Mouse (Mus musculus) liver, embryonic 11.5 days (tissue): Measurements from ENCODE around the gene Nkpd1. TPM values are rescaled to one million over a fixed set of nuclear protein-coding genes. Genes with fewer than 3 reads are reported as not detected.
"Not testable (repeated sequence)": the region's sequence is repeated elsewhere in the genome, so short reads cannot be mapped to it uniquely, and the experiment has no call there.

Source experiments
- ATAC-seq: fragments of 200-750 bp; cut with Nextera tagmentation; replicated peaks from 2 replicates; pipeline ENCODE4 v1.8.0; 2017; ENCODE audit warnings: moderate number of reproducible peaks, mild to moderate bottlenecking, moderate TSS enrichment, moderate library complexity; ENCODE audit not compliant: low FRiP score
- DNase-seq: peaks from one replicate; pipeline ENCODE4 v3.0.0-alpha.2; 2017; ENCODE audit warnings: low spot score
- H3K27ac ChIP-seq: fragments of 300-500 bp; sonication (generic); 2 replicates; pipeline ENCODE4 v1.5.1; 2014; ENCODE audit warnings: mild to moderate bottlenecking, low read depth, low read length, control low read depth
- H3K27me3 ChIP-seq: fragments of 300-500 bp; sonication (generic); replicated peaks from 2 replicates; pipeline ENCODE4 v1.6.1; 2014; ENCODE audit warnings: low read length, mixed read lengths; ENCODE audit not compliant: control insufficient read depth, insufficient read depth
- H3K36me3 ChIP-seq: fragments of 300-500 bp; sonication (generic); 2 replicates; pipeline ENCODE4 v1.6.1; 2014; ENCODE audit warnings: mild to moderate bottlenecking, low read length, moderate library complexity, mixed read lengths; ENCODE audit not compliant: control insufficient read depth, insufficient read depth
- H3K4me1 ChIP-seq: fragments of 300-500 bp; sonication (generic); replicated peaks from 2 replicates; pipeline ENCODE4 v1.6.1; 2014; ENCODE audit warnings: low read length, mixed read lengths; ENCODE audit not compliant: control insufficient read depth, insufficient read depth
- H3K4me2 ChIP-seq: fragments of 300-500 bp; sonication (generic); 2 replicates; pipeline ENCODE4 v1.6.1; 2014; ENCODE audit warnings: mild to moderate bottlenecking, control low read depth, moderate library complexity
- H3K4me3 ChIP-seq: fragments of 300-500 bp; sonication (generic); 2 replicates; pipeline ENCODE4 v1.5.1; 2014; ENCODE audit warnings: low read depth, low read length, control low read depth
- H3K9ac ChIP-seq: fragments of 300-500 bp; sonication (generic); 2 replicates; pipeline ENCODE4 v1.6.1; 2014; ENCODE audit warnings: low read depth, low read length, control low read depth
- H3K9me3 ChIP-seq: fragments of 300-500 bp; sonication (generic); 2 replicates; pipeline ENCODE4 v1.6.1; 2016; ENCODE audit warnings: low read length, inconsistent platforms, mixed read lengths; ENCODE audit not compliant: control insufficient read depth
- WGBS: fragments of 180-500 bp; shearing (Covaris S2); extraction: QIAGEN DNeasy Blood & Tissue Kit; methylation state at CpG from one replicate; pipeline ENCODE4 v1.1.7; 2014; 5-methylcytosine and 5-hydroxymethylcytosine counted together
- polyA plus RNA-seq: library from polyadenylated mRNA; unstranded; fragments of >200 nt; fragmentation: Nextera tagmentation; extraction: Ambion mirVana; gene quantifications from 2 replicates; pipeline ENCODE4 v1.2.1, GENCODE M21; 2014

The Nkpd1 gene
- polyA plus RNA-seq, 1 experiment from 2014 or later = not detected

- 5% methylated on average over 15 of the region's 15 CpGs for WGBS
- H3K9me3 ChIP-seq = no peaks in the 10 kb centered on the region
- peak overlapping the region; percentile 52; the same call in 1 of the 2 replicates for H3K27ac ChIP-seq
- H3K27me3 ChIP-seq = no peaks in the 10 kb centered on the region
- peak overlapping the region; percentile 84 for H3K4me2 ChIP-seq
- ATAC-seq (peak; percentile 24), DNase-seq (no peak)
- H3K36me3 ChIP-seq = no peaks in the 10 kb centered on the region
- peak overlapping the region; percentile 94 for H3K9ac ChIP-seq
- peaks cover 13% of the 10 kb centered on the region; the same call in 1 of the 2 replicates for H3K4me1 ChIP-seq
- peak overlapping the region; percentile 87 for H3K4me3 ChIP-seq
These were observed 8.6 kb upstream of the Nkpd1 start for GRCm38 (mm10) chr7:19508924-19509568.

DNA sequence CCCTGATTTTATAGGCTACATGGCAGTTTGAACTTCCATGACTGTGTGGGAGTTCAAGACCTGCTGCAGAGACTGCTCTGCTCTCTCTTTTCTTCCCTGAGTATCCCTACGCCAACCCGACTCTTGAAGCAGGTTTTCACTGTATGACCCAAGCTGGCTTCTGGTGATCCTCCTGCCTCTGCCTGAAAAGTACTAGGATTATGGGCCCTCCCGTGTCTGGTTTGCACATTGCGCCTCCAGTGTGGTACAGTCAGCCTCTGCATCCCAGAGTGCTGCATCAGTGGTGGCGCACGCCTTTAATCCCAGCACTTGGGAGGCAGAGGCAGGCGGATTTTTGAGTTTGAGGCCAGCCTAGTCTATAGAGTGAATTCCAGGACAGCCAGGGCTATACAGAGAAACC is 7.9 kb upstream of the Nkpd1 start:
- Histone ChIP-seq H3K4me2 (peak overlapping the region; percentile 84), H3K9ac (no peak overlapping the region; the same call in 1 of the 2 replicates), H3K4me1 (peaks cover 13% of the 10 kb centered on the region; the same call in 1 of the 2 replicates), H3K9me3 (no peaks in the 10 kb centered on the region), H3K36me3 (peaks cover 2% of the 10 kb centered on the region; the same call in 1 of the 2 replicates), H3K27me3 (no peaks in the 10 kb centered on the region), H3K27ac (no peak overlapping the region), H3K4me3 (peak overlapping the region; percentile 87)
- 85% methylated on average over 7 of the region's 7 CpGs for WGBS
- ATAC-seq (no peak), DNase-seq (no peak)

- DNase-seq, H3K9ac ChIP-seq: not testable (repeated sequence)
These were observed 5.7 kb upstream of the Nkpd1 start for GRCm38 (mm10) chr7:19511934-19512333.

GRCm38 (mm10) chr7:19512353-19512752 is 5.3 kb upstream of the Nkpd1 start:
- 73% methylated on average over 6 of the region's 6 CpGs for WGBS

More at GRCm38 (mm10) chr7:19511934-19512333, 5.7 kb upstream of the Nkpd1 start:
- not testable (repeated sequence) for H3K4me3 ChIP-seq, H3K27me3 ChIP-seq, H3K9me3 ChIP-seq, H3K4me2 ChIP-seq, H3K36me3 ChIP-seq, H3K27ac ChIP-seq, ATAC-seq
- WGBS = 76% methylated on average over 6 of the region's 7 CpGs
- peaks cover 10% of the 10 kb centered on the region; the same call in 1 of the 2 replicates for H3K4me1 ChIP-seq

GRCm38 (mm10) chr7:19520032-19520431 is 2.4 kb downstream of the Nkpd1 start:
- Histone ChIP-seq H3K4me1 (peaks cover 30% of the 10 kb centered on the region), H3K27me3 (peaks cover 76% of the 10 kb centered on the region), H3K9ac (peak overlapping the region; percentile 53), H3K9me3 (no peaks in the 10 kb centered on the region), H3K4me3 (peak overlapping the region; percentile 37), H3K27ac (no peak overlapping the region), H3K36me3 (no peaks in the 10 kb centered on the region), H3K4me2 (peak overlapping the region; percentile 70)
- DNase-seq (no peak), ATAC-seq (peak; percentile 37)
- 3% methylated on average over 23 of the region's 23 CpGs for WGBS

More at GRCm38 (mm10) chr7:19512353-19512752, 5.3 kb upstream of the Nkpd1 start:
- no peak overlapping the region for H3K9ac ChIP-seq
- DNase-seq (no peak), ATAC-seq (no peak)
- peaks cover 3% of the 10 kb centered on the region for H3K27me3 ChIP-seq
- no peak overlapping the region for H3K4me2 ChIP-seq
- H3K36me3 ChIP-seq = peaks cover 2% of the 10 kb centered on the region; the same call in 1 of the 2 replicates
- no peak overlapping the region for H3K27ac ChIP-seq
- no peaks in the 10 kb centered on the region for H3K9me3 ChIP-seq
- H3K4me3 ChIP-seq = no peak overlapping the region
- peaks cover 10% of the 10 kb centered on the region; the same call in 1 of the 2 replicates for H3K4me1 ChIP-seq

- no peak for ATAC-seq
- H3K4me1 ChIP-seq = peaks cover 26% of the 10 kb centered on the region
- no peaks in the 10 kb centered on the region for H3K9me3 ChIP-seq
- no peaks in the 10 kb centered on the region for H3K36me3 ChIP-seq
- no peak overlapping the region for H3K27ac ChIP-seq
- H3K4me3 ChIP-seq = peak overlapping the region; percentile 46
- peaks cover 74% of the 10 kb centered on the region for H3K27me3 ChIP-seq
- DNase-seq = no peak
- H3K4me2 ChIP-seq = peak overlapping the region; percentile 84
- peak overlapping the region; percentile 41; the same call in 1 of the 2 replicates for H3K9ac ChIP-seq
- WGBS = 18% methylated on average over 72 of the region's 72 CpGs
These were observed 5.5 kb downstream of the Nkpd1 start for GRCm38 (mm10) chr7:19523017-19523756.

GRCm38 (mm10) chr7:19523757-19524419 is 6.2 kb downstream of the Nkpd1 start:
- Histone ChIP-seq H3K27ac (no peak overlapping the region), H3K4me3 (peak overlapping the region; percentile 46), H3K4me2 (peak overlapping the region; percentile 84), H3K36me3 (0 out of 2 replicates have a peak, but pooled peaks cover 1% of the 10 kb centered on the region), H3K9ac (peak overlapping the region; percentile 41), H3K9me3 (no peaks in the 10 kb centered on the region), H3K27me3 (peaks cover 68% of the 10 kb centered on the region), H3K4me1 (peaks cover 26% of the 10 kb centered on the region)
- DNase-seq (peak; percentile 78), ATAC-seq (peak; percentile 37; the same call in 1 of the 2 replicates)
- 3% methylated on average over 62 of the region's 64 CpGs for WGBS

GRCm38 (mm10) chr7:19524420-19525104 is 6.9 kb downstream of the Nkpd1 start:
- Histone ChIP-seq H3K9me3 (no peaks in the 10 kb centered on the region), H3K36me3 (peaks cover 5% of the 10 kb centered on the region; the same call in 1 of the 2 replicates), H3K4me1 (peaks cover 24% of the 10 kb centered on the region), H3K4me2 (peak overlapping the region; percentile 84), H3K4me3 (peak overlapping the region; percentile 46), H3K27me3 (peaks cover 61% of the 10 kb centered on the region), H3K9ac (no peak overlapping the region; the same call in 1 of the 2 replicates), H3K27ac (no peak overlapping the region)
- DNase-seq (no peak), ATAC-seq (no peak)
- WGBS = 14% methylated on average over 24 of the region's 24 CpGs
